Mouse (Mus musculus) kidney, embryonic 14.5 days (tissue): ENCODE results near the gene Rpl10a. TPM values are rescaled to one million over a fixed set of nuclear protein-coding genes. Genes with fewer than 3 reads are reported as not detected.
"Not testable (repeated sequence)": the region's sequence is repeated elsewhere in the genome, so short reads cannot be mapped to it uniquely, and the experiment has no call there.

Source experiments
- ATAC-seq: fragments of 200-750 bp; cut with Nextera tagmentation; 2 replicates; pipeline ENCODE4 v1.8.0; 2017; ENCODE audit warnings: moderate number of reproducible peaks, mild to moderate bottlenecking, moderate TSS enrichment, moderate library complexity; ENCODE audit not compliant: low FRiP score, low TSS enrichment
- H3K27ac ChIP-seq: fragments of 300-500 bp; sonication (generic); 2 replicates; pipeline ENCODE4 v1.5.1; 2014; ENCODE audit warnings: low read depth, mild to moderate bottlenecking, low read length, moderate library complexity, mixed read lengths
- H3K27me3 ChIP-seq: fragments of 300-500 bp; sonication (generic); 2 replicates; pipeline ENCODE4 v1.6.1; 2014; ENCODE audit warnings: mild to moderate bottlenecking, low read length; ENCODE audit not compliant: control insufficient read depth, insufficient read depth
- H3K36me3 ChIP-seq: fragments of 300-500 bp; sonication (generic); 2 replicates; pipeline ENCODE4 v1.6.1; 2014; ENCODE audit warnings: low read length, mixed read lengths; ENCODE audit not compliant: control insufficient read depth, insufficient read depth
- H3K4me1 ChIP-seq: fragments of 300-500 bp; sonication (generic); 2 replicates; pipeline ENCODE4 v1.6.1; 2014; ENCODE audit warnings: low read length, mixed read lengths; ENCODE audit not compliant: control insufficient read depth, insufficient read depth
- H3K4me2 ChIP-seq: fragments of 300-500 bp; sonication (generic); replicated peaks from 2 replicates; pipeline ENCODE4 v1.6.1; 2014; ENCODE audit warnings: low read depth, mild to moderate bottlenecking, low read length
- H3K4me3 ChIP-seq: fragments of 300-500 bp; sonication (generic); 2 replicates; pipeline ENCODE4 v1.5.1; 2014; ENCODE audit warnings: mild to moderate bottlenecking, low read length
- H3K9ac ChIP-seq: fragments of 300-500 bp; sonication (generic); 2 replicates; pipeline ENCODE4 v1.6.1; 2014; ENCODE audit warnings: low read depth, mild to moderate bottlenecking, low read length, moderate library complexity
- H3K9me3 ChIP-seq: fragments of 300-500 bp; sonication (generic); 2 replicates; pipeline ENCODE4 v1.6.1; 2016; ENCODE audit warnings: low read length; ENCODE audit not compliant: control insufficient read depth
- WGBS: fragments of 180-500 bp; shearing (Covaris S2); extraction: QIAGEN DNeasy Blood & Tissue Kit; methylation state at CpG from one replicate; pipeline ENCODE4 v1.1.7; 2014; 5-methylcytosine and 5-hydroxymethylcytosine counted together
- polyA plus RNA-seq: library from polyadenylated mRNA; unstranded; fragments of >200 nt; fragmentation: Nextera tagmentation; extraction: Ambion mirVana; gene quantifications from 2 replicates; pipeline ENCODE4 v1.2.1, GENCODE M21; 2014

Gene Rpl10a
- polyA plus RNA-seq, 1 experiment from 2014 or later = 911 TPM

GRCm38 (mm10) chr17:28325751-28326150 is 2.5 kb upstream of the Rpl10a start:
- no peak for ATAC-seq
- WGBS = 88% methylated on average over 8 of the region's 8 CpGs
- no peaks in the 10 kb centered on the region for H3K9me3 ChIP-seq
- no peak overlapping the region for H3K9ac ChIP-seq
- H3K27ac ChIP-seq = no peak overlapping the region
- no peak overlapping the region for H3K4me2 ChIP-seq
- H3K4me1 ChIP-seq = peaks cover 23% of the 10 kb centered on the region
- no peak overlapping the region for H3K4me3 ChIP-seq
- peaks cover 33% of the 10 kb centered on the region for H3K36me3 ChIP-seq
- no peaks in the 10 kb centered on the region for H3K27me3 ChIP-seq

GRCm38 (mm10) chr17:28326951-28327350 is 1.3 kb upstream of the Rpl10a start:
- peaks cover 23% of the 10 kb centered on the region for H3K4me1 ChIP-seq
- 73% methylated on average over 3 of the region's 3 CpGs for WGBS
- no peak for ATAC-seq
- peak overlapping the region; percentile 97; the same call in 1 of the 2 replicates for H3K27ac ChIP-seq
- no peaks in the 10 kb centered on the region for H3K27me3 ChIP-seq
- H3K4me3 ChIP-seq = no peak overlapping the region
- H3K9ac ChIP-seq = no peak overlapping the region
- H3K4me2 ChIP-seq = no peak overlapping the region
- H3K36me3 ChIP-seq = peaks cover 35% of the 10 kb centered on the region
- H3K9me3 ChIP-seq = no peaks in the 10 kb centered on the region

- peak overlapping the region; percentile 95 for H3K4me2 ChIP-seq
- peak overlapping the region; percentile 92 for H3K9ac ChIP-seq
- peaks cover 29% of the 10 kb centered on the region for H3K4me1 ChIP-seq
- WGBS = 5% methylated on average over 22 of the region's 22 CpGs
- peak overlapping the region; percentile 97 for H3K27ac ChIP-seq
- H3K4me3 ChIP-seq = peak overlapping the region; percentile 96
- H3K36me3 ChIP-seq = peaks cover 35% of the 10 kb centered on the region
- H3K27me3 ChIP-seq = no peaks in the 10 kb centered on the region
- ATAC-seq = peak; percentile 29; the same call in 1 of the 2 replicates
- no peaks in the 10 kb centered on the region for H3K9me3 ChIP-seq
These were observed 472 bp upstream of the Rpl10a start for GRCm38 (mm10) chr17:28327673-28328325.

- H3K4me1 ChIP-seq = peaks cover 39% of the 10 kb centered on the region
These were observed 675 bp downstream of the Rpl10a start for GRCm38 (mm10) chr17:28328946-28329345.

GRCm38 (mm10) chr17:28329503-28330231 is 1.4 kb downstream of the Rpl10a start:
- H3K27ac ChIP-seq = peak overlapping the region; percentile 97
- ATAC-seq = no peak
- H3K4me2 ChIP-seq = peak overlapping the region; percentile 95
- no peaks in the 10 kb centered on the region for H3K9me3 ChIP-seq
- peak overlapping the region; percentile 92 for H3K9ac ChIP-seq
- H3K36me3 ChIP-seq = peaks cover 45% of the 10 kb centered on the region
- H3K4me1 ChIP-seq = peaks cover 45% of the 10 kb centered on the region
- H3K4me3 ChIP-seq = peak overlapping the region; percentile 96
- H3K27me3 ChIP-seq = no peaks in the 10 kb centered on the region
- 3% methylated on average over 4 of the region's 4 CpGs for WGBS

More at GRCm38 (mm10) chr17:28328946-28329345, 675 bp downstream of the Rpl10a start:
- Histone ChIP-seq H3K4me3 (peak overlapping the region; percentile 96), H3K36me3 (peaks cover 39% of the 10 kb centered on the region), H3K9ac (peak overlapping the region; percentile 92), H3K4me2 (peak overlapping the region; percentile 95), H3K9me3 (no peaks in the 10 kb centered on the region), H3K27ac (peak overlapping the region; percentile 97), H3K27me3 (no peaks in the 10 kb centered on the region)
- WGBS = 0% methylated on average over 25 of the region's 25 CpGs
- ATAC-seq = no peak

- Histone ChIP-seq H3K27ac (peak overlapping the region; percentile 97), H3K4me3 (peak overlapping the region; percentile 96), H3K27me3 (no peaks in the 10 kb centered on the region), H3K4me2 (peak overlapping the region; percentile 95), H3K9me3 (no peaks in the 10 kb centered on the region), H3K9ac (peak overlapping the region; percentile 92), H3K36me3 (peaks cover 50% of the 10 kb centered on the region), H3K4me1 (peaks cover 48% of the 10 kb centered on the region)
- 38% methylated on average over 2 of the region's 2 CpGs for WGBS
- ATAC-seq = no peak
These were observed 1.9 kb downstream of the Rpl10a start for GRCm38 (mm10) chr17:28330232-28330546.

- Histone ChIP-seq H3K4me1 (peaks cover 51% of the 10 kb centered on the region), H3K36me3 (peaks cover 52% of the 10 kb centered on the region), H3K4me2 (peak overlapping the region; percentile 95), H3K4me3 (peak overlapping the region; percentile 96; the same call in 1 of the 2 replicates)
- not testable (repeated sequence) for H3K27me3 ChIP-seq, H3K9me3 ChIP-seq, ATAC-seq, H3K27ac ChIP-seq, H3K9ac ChIP-seq
- WGBS = 62% methylated on average over 7 of the region's 8 CpGs
These were observed 2.3 kb downstream of the Rpl10a start for GRCm38 (mm10) chr17:28330590-28330989.

GRCm38 (mm10) chr17:28331241-28332112 is 3.2 kb downstream of the Rpl10a start:
- H3K27me3 ChIP-seq = no peaks in the 10 kb centered on the region
- H3K36me3 ChIP-seq = peaks cover 61% of the 10 kb centered on the region
- no peak overlapping the region for H3K4me2 ChIP-seq
- H3K4me3 ChIP-seq = no peak overlapping the region
- no peak overlapping the region for H3K9ac ChIP-seq
- 37% methylated on average over 5 of the region's 7 CpGs for WGBS
- H3K9me3 ChIP-seq = no peaks in the 10 kb centered on the region
- H3K4me1 ChIP-seq = peaks cover 51% of the 10 kb centered on the region
- ATAC-seq = no peak
- no peak overlapping the region for H3K27ac ChIP-seq
